Mouse (Mus musculus) right cerebral cortex, adult 18-20 months (tissue): ENCODE results near the gene Mov10l1.

ENCODE experiments used
- DNase-seq: peaks from one replicate; pipeline ENCODE4 v3.0.0; 2022; ENCODE audit warnings: mixed read lengths

The Mov10l1 gene

DNA sequence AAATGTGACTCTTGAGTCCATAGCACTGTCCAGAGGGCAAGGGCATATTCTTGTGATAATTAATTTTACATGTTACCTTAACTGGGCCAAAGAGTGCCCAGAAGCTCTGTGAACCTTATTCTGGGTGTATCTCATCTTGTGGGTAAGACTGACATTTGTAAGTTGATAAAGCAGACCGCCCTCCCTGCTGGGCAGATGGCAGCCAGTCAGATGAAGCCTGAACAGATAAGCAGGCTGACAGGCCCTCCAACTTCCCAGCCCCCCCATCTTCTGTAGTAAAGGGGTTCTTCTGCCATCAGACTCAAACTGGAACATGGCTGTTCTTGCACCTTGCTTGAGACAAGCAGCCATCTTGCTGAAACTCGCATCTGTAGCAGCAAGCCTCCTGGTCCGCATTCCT, 34.0 kb downstream of the Mov10l1 start:
- no peak for DNase-seq

DNA sequence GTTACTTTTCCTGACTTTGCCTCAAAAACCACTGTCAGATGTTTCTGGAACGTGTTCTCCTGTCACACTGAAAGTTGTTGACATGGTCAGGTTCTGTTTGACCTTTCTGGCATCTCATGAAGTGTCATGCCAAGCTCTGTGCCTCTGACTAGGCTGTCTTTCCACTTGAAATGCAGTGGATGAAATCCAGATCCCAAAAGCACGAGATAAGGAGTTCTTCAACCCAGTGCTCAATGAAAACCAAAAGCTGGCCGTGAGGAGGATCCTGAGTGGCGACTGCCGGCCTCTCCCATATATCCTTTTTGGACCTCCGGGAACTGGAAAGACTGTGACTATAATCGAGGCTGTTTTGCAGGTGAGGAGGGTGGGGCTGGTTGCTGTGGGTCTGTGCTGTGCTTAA, 37.4 kb downstream of the Mov10l1 start:
- no peak for DNase-seq

DNA sequence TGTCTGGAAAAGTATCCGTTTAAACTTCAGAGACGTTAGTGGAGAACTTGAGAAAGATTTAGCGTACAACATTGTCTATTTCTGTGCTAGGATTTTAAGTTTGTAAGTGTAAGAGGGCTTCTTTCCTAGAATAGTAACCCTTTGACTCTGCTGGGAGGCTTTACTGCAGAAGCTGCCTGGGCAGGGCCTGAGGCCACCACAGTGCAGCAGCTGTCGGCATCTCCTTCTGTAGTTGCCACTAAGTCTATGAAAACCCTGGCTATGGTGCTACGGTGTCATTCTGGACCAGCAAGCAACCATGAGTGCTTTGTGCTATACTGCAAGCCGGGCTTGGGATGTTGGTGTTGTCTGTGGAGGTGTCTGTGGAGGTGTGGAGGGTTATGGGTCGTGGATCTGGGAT, 37.8 kb downstream of the Mov10l1 start:
- DNase-seq: no peak

DNA sequence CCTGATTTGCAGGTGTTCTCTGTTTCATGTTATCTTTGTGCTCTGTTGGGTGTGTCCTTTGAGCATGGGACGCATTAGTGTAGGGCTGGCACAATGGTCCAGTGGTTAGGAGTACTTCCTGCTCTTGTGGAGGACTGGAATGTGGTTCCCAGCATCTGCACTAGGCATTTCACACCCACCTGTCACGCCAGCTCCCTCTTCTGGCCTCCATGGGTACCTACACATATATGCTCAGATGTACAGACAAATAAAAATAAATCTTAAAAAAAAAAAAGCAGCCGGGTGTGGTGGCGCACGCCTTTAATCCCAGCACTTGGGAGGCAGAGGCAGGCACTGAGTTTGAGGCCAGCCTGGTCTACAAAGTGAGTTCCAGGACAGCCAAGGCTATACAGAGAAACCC, 61.7 kb downstream of the Mov10l1 start:
- DNase-seq: no peak

DNA sequence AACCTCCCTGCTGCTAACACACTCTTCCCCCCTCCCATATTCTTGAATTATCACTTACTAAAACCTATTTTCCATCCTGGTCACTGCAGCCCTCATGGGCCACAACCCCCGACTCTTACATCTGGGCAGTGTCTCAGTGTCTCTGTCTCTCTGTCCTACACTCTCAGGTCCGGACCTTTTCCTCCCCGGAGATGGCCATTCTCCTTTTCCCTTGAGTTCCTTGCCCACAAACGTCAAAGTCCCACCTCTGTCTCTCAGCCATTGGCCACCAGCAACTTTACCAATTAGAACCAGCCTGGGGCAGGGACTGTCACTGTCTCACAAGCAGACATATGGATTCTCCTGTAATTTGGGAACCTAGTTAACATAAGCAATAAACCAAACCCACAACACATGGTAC, 63.6 kb downstream of the Mov10l1 start:
- DNase-seq: no peak

DNA sequence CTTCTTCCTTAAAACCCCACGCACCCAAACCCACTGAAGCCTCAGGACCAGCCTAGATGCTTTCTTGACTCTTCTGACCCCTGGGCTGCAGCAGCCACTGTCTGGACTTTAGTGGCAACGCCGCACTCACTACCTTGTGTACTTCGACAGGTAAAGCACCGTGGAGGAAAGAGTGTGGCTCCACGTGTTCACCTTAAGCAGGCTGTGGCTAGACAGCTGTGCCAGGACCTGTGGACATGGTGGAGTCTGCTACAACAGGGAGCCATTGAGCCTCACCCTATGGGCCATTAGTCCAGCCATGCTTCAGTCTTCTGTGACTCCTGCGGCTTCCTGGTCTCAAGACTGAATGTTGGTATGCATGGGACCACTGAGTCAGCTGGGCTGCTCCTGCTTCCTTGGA, 72.0 kb downstream of the Mov10l1 start:
- no peak for DNase-seq

DNA sequence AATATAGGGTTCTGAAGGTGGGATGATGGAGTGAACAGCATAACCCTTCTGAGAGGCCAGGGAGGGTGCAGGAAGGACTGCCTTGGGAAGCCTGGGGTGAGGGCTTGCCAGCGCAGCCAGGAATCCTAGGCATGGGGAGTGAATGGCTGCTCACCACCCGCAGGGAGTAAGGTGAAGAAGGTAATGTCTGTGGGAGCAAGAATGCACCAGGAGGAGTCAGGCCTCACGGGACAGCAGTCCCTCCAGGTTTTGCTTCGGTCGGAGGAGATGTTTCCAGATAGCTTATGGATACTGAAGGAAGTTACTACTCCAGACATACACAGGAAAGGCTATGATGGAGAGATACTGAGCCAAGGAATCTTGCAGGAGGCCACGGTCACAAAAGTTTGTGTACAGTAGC, 76.0 kb downstream of the Mov10l1 start:
- no peak for DNase-seq

DNA sequence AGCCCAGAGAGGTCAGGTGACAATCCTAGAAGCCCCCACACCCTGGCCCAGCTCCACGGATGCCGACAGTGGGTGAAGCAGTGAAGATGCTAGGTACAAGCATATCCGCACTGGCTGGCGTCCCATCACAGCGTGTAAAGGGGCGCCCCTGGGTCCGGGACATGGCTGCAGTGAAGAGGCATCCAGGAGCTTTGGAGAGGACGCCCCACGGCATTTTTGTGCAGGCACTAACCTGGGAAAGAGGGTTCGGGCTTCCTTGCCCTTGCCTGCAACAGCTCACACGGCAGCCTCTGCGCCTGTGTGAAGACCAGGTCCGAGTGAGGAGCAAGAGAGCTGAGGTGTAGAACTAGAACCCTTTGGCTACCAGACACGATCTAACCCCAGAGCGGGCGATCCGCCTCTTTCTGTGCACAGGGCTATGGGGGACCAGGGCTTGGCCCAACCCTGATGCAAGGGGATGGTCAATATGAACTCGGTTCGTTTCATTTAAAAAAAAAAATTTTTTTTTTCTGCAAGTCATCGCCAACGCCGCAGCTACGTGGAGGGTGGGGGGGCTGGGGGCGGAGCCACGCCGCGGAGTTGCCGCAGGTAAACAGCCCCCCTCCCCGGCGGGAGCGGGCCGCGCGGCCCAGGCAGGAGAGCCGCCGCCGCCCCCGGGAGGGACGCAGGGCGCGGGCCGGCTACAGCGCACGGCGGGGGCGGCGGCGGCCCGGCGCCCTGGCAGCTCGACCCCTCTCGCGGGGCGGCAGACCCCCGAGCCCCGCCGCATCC, 76.6 kb downstream of the Mov10l1 start, which contains the start of gene Panx2:
TSS of gene Panx2 (plus strand) at position 574 of the 771 bp plus-strand sequence.
- DNase-seq: no peak

DNA sequence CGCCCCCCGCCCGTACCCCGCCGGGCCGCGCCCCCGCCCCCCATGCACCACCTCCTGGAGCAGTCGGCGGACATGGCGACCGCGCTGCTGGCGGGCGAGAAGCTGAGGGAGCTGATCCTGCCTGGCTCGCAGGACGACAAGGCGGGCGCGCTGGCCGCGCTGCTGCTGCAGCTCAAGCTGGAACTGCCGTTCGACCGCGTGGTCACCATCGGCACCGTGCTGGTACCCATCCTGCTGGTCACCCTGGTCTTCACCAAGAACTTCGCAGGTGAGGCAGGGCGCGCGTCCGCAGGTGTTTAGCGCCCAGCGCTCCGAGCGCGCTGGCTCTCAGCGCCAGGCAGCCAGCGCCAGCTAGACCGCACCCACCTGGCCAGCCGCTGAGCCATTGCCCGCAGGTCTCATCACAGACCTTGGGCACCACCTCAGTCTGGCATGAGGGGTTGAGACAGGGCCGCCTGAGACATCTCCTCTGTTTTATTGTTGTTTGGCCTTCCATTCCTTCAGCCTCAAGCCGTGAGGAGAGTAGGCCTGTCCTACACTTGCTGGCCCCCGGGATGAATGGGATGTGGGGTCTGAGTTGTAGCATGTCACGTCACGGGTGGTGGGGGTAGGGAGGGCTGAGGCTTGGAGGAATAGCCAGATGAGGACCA, 77.4 kb downstream of the Mov10l1 start:
- DNase-seq: peak; percentile 42

DNA sequence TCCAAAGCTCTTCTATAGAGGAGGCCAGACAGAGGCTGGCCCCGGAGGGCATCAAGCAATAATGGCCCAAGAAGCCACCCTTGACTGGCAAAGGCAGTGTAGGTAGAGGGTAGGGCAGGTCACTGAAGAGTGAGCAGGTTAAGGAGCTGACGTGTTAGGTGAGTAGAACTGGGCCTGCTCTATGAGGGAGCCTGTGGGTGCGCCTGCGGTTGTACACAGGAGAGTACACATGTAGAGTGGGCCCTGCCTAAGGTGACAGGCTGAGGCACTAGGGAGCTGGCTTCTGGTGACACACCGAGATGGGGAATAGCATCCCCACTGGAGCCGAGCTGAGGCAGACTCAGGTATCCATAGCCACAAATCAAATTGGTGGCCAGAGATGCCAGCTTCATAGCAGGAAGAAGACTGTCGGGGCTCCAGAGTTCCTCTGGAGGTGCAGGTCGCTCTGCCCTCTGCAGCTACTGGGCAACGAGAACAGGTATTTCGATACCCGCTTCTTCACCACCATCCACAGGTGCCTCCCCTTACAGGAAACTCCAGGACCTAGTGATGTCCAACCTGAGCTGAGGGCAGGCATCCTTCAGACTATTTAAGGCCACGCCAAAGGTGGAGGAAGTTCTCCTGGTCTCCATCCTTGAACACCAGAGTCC, 78.2 kb downstream of the Mov10l1 start:
- no peak for DNase-seq

DNA sequence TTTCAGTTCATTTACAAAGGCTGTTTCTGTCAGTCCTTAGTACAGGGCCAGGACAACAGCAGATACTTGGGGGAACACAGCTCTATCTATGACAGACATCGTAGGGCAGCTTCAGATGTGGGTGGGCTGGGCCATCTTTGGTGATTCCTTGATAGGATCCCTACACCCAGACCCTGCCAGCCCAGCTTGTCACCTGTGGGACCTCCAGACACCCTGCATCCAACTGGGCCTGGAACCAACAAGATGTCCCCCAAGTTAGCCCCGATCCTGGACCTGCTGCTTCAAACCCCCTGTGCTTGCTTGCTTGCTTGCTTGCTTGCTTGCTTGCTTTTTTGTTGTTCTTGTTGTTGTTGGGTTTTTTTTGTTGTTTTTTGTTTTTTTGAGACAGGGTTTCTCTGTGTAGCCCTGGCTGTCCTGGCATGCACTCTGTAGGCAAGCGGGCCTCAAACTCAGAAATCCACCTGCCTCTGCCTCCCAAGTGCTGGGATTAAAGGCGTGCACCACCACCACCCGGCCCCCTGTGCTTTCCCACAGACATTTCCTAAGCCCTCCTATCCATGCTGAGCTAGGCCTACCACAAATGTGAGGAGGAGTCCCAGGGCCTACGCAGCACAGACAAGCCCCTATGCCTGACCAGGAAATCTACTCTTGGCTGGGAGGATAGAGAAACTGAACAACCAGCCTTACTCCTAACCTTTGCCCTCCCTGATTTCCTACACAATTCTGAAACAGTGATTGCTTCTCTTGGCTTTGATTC, 79.2 kb downstream of the Mov10l1 start:
- no peak for DNase-seq

DNA sequence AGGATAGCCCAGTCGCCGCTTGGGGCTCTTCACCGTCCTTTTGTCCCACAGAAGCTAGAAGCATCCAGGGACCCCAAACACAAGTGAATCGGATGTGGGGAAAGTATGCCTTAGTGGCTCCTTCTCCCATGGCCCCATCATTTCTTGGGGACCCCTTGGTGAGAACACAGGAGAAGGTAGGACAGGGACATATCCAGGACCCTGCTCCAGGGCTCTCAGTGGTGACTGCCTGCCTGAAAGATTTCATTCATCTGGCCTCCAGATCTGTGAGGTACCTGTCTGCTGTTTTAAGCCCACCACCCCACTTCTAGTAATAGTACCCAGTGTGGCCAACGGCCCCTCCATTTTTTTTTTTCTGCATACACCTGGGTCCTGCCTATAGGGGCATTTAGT, 79.8 kb downstream of the Mov10l1 start:
- DNase-seq: no peak

DNA sequence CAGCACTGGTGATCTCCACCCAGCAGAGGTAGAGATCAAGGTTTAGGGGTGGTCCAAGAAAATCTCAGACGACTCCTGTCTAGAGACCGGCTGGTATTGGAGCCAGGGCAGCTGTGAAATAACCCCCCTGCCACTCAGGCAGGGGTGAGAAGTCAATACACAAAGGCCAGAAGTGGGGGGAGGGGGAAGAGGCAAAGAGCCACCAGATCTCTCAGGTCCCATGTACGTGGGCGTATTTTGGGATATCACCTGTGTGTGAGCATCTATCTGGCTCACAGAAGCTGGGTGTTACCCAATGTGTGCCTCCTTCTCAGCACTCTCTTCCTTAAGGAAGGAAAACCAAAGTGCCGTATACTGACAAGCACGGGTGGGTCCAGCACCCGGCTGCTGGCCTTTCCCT, 80.3 kb downstream of the Mov10l1 start:
- no peak for DNase-seq

DNA sequence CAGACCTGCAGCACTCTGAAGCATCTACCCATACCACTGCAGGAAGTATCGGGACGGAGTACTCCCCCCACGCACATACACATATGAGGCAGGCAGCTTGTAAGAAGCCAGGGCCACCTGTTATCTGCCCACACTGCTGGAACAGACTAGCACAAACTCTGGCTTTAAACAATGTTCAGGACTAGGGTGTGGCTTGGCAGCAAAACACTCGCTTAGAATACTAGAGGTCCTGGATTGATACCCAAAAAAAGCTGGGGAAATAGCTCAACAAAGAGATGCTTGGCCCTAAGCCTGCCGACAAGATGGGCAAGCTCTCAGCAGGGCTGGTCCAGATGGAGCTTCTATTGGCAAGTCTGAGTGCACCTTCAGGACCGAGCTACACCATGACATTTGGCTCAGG, 80.8 kb downstream of the Mov10l1 start:
- DNase-seq: peak; percentile 73

DNA sequence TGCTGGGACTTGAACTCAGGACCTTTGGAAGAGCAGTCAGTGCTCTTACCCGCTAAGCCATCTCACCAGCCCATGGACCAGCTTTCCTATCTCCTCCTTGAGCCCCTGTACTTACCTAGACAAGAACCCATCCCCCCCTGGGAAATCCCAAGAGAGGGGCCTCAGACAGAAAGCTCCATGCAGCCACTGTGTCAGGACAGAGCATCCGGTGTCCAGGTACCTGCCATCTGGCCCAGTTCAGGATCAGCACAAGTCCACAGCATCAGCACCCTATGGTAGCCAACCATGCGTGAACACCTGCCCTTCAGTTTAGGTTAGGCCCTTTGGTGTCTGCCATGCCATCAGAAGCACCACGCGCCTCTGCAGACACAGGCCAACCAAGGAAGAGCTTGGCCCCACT, 82.2 kb downstream of the Mov10l1 start:
- DNase-seq: no peak

DNA sequence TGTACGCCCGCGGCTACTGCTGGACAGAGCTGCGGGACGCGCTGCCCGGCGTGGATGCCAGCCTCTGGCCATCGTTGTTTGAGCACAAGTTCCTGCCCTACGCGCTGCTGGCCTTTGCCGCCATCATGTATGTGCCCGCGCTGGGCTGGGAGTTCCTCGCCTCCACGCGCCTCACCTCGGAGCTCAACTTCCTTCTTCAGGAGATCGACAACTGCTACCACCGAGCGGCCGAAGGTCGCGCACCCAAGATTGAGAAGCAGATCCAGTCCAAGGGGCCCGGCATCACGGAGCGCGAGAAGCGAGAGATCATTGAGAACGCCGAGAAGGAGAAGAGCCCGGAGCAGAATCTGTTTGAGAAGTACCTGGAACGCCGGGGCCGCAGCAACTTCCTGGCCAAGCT, 84.9 kb downstream of the Mov10l1 start:
- DNase-seq: no peak

DNA sequence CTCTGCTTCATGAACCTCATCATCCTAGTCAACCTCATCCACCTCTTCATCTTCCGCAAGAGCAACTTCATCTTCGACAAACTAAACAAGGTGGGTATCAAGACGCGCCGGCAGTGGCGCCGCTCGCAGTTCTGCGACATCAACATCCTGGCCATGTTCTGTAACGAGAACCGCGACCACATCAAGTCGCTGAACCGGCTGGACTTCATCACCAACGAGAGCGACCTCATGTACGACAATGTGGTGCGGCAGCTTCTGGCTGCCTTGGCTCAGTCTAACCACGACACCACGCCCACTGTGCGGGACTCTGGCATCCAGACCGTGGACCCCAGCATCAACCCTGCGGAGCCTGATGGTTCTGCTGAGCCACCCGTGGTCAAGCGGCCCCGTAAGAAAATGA, 85.5 kb downstream of the Mov10l1 start:
- no peak for DNase-seq

DNA sequence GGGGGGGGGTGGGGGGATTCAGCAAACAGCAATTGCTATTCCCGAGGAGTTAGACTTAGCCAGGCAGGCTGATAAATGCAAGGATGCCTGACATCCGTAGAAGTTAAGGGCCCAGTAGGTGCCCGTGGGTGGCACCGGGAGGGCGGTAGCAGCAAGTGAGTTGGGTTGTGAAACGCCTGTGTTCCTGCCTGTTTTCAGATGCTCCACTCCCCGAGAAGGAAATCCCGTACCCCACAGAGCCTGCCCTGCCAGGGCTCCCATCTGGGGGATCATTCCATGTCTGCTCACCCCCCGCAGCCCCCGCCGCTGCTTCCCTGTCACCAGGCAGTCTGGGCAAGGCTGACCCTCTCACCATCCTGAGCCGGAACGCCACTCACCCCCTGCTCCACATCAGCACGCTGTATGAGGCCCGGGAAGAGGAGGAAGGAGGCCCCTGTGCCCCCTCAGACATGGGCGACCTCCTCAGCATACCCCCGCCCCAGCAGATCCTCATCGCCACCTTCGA, 86.7 kb downstream of the Mov10l1 start:
- DNase-seq: no peak

DNA sequence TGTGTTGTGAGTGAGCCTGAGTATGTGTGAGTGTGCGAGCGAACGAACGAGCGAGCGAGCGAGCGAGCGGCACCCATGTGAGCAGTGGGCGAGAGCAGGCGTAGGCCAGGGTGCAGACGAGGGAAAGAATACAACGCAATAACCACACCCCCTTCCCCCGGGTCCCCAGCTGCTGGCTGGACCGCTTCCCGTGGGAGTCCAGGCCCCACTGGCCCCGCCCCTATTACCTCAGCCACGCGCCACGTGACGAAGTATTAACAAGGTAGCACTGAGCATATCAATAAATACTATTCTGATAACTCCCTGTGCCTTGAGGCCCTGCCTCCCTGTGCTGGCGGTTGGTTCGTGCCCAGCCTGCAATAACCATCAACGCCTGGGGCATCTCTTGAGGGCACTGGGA, 87.9 kb downstream of the Mov10l1 start:
- DNase-seq: no peak

DNA sequence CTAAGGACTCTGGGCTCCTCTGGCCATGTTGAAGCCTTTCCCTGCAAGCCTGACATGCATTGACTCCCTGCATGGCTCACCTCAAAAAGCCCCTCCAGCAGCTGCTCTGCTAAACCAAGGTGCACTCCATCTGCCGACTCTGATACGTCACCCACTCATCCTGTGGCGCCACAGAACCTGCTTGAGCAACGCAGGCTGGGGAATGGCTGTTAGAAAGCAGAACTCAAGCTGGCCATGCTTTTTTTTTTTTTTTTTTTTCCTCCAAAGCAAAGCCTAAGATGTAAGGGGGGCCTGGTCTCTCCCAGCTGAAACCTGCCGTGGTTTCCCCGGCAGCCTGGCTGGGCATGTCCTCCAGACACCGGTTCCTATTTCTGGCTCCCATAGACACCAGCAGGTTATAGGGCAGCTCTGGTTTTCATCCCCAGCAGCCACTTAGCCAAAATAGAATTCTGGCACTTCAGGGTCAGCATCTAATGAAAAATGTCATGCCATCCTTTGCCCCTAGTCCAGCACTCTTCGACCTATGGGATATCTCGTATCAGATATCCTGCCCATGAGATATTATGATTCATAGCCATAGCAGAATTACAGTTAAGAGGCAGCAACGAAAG, 91.4 kb downstream of the Mov10l1 start:
- no peak for DNase-seq

DNA sequence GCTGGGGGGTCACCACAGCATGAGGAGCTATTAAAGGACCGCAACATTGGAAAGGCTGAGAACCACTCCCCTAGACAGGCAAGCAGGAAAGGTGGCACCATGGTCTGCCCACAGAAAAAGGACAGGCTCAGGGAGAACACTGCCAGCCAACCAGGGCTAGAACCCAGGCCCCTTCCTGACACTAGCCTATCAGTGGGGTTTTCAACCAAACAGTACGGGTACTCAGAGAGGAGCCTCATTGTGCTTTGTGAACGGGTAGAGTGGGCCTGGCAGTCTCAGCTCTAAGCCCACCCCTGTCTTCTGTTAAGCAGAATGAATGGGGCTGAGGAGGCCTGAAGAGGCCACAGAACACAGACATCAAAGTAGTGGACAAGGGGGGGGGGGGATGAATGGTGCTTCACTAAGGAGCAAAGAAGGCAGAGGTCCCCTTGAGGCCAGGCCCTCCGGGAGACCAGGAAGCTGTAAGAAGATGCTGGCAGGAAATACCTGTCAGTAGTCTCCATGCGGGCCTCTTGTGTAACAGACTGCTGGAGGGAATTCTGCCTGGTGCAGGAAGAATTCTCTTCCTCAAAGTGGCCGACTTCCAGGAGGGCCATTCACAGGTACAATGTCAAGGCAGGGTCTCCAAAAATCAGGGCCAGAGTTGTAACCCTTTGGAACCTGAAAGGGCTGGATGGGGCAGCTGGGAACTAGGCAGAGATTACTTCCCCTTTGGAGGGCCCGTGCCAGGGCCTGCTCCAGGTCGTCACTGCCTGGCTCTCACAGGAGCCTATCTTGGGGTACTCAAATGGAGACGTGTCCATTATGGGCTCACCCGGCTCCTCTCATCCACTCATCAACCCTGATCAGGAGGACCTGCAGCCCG, 92.1 kb downstream of the Mov10l1 start, which contains the start of gene Trabd:
TSS of gene Trabd (plus strand) at position 512 of the 865 bp plus-strand sequence.
- DNase-seq: no peak
